Mouse (Mus musculus): ENCODE measurements around the gene Rps6kb1. TPM values are rescaled to one million over a fixed set of nuclear protein-coding genes. Genes with fewer than 3 reads are reported as not detected.

The Rps6kb1 gene
- polyA plus RNA-seq, 1 experiment from 2014 or later: 37.9 TPM

- no peak overlapping the region for H3K4me3 ChIP-seq (ENCODE audit: low read depth, low read length)
- TF ChIP-seq CTCF (IDR thresholded peaks at IDR 0.05; ENCODE audit: low read depth): no peak
- H3K9ac ChIP-seq (ENCODE audit: low read depth, low read length): no peak overlapping the region
- no peaks in the 10 kb centered on the region for H3K4me1 ChIP-seq (replicated peaks; ENCODE audit: control insufficient read depth, insufficient read depth, low read length)
- no peaks in the 10 kb centered on the region for H3K27me3 ChIP-seq (replicated peaks; ENCODE audit: control insufficient read depth, insufficient read depth, low read length)
- no peak overlapping the region for H3K27ac ChIP-seq (ENCODE audit: low read depth, low read length)
- peaks cover 48% of the 10 kb centered on the region for H3K36me3 ChIP-seq (ENCODE audit: control insufficient read depth, insufficient read depth)
- 96% methylated on average over 1 of the region's 1 CpGs for WGBS
- H3K4me2 ChIP-seq (replicated peaks; ENCODE audit: low read depth): no peak overlapping the region
- no peaks in the 10 kb centered on the region for H3K9me3 ChIP-seq (ENCODE audit: control insufficient read depth)
- no peak for ATAC-seq
Observed at GRCm38 (mm10) chr11:86497356-86497755, 47.2 kb downstream of the Rps6kb1 start.

GRCm38 (mm10) chr11:86490782-86491181 lies 53.8 kb downstream of the Rps6kb1 start:
- no peak for ATAC-seq
- Histone ChIP-seq H3K4me2 (replicated peaks; ENCODE audit: low read depth) (no peak overlapping the region), H3K4me1 (replicated peaks; ENCODE audit: control insufficient read depth, insufficient read depth, low read length) (peaks cover 2% of the 10 kb centered on the region; the same call in 1 of the 2 replicates), H3K9ac (ENCODE audit: low read depth, low read length) (no peak overlapping the region), H3K27me3 (replicated peaks; ENCODE audit: control insufficient read depth, insufficient read depth, low read length) (no peaks in the 10 kb centered on the region), H3K27ac (ENCODE audit: low read depth, low read length) (no peak overlapping the region), H3K4me3 (ENCODE audit: low read depth, low read length) (no peak overlapping the region), H3K9me3 (ENCODE audit: control insufficient read depth) (no peaks in the 10 kb centered on the region), H3K36me3 (ENCODE audit: control insufficient read depth, insufficient read depth) (peaks cover 39% of the 10 kb centered on the region)
- TF ChIP-seq CTCF (IDR thresholded peaks at IDR 0.05; ENCODE audit: low read depth): no peak
- 98% methylated on average over 1 of the region's 1 CpGs for WGBS

DNA sequence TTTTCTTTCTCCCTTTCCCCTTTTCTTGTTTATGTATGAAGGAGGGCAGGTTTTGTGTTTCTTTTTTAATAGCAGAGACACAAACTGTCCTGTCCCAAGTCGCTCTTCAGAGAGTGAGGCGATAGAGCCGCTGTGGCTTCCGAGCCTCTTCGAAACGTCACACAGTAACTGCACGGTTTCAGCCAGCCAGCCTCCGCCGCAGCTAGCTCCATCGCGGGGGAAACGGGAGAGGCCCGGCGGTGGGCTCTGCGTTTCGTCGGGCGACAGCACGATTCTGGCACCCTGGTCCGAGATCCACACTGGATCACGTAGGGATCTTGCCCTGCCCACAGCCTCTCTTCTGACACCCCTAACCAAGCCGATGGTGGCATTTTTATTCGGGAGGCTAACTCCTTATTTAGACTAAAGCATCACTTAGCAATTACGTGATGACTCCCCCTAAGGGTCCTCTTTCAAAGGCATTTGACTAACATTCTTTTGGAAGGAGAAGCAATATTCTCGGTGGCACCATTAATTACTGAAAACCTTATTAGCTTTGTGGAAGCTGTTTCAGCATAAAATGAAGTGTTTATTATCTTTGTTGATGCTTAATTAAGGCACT lies 59.6 kb downstream of the Rps6kb1 start:
- ATAC-seq: peak; percentile 13; the same call in 1 of the 2 replicates
- peak overlapping the region; percentile 78 for H3K4me3 ChIP-seq (ENCODE audit: low read depth, low read length)
- no peak for TF ChIP-seq CTCF (IDR thresholded peaks at IDR 0.05; ENCODE audit: low read depth)
- WGBS: 0% methylated on average over 25 of the region's 25 CpGs
- peaks cover 7% of the 10 kb centered on the region for H3K36me3 ChIP-seq (ENCODE audit: control insufficient read depth, insufficient read depth)
- H3K4me1 ChIP-seq (replicated peaks; ENCODE audit: control insufficient read depth, insufficient read depth, low read length): peaks cover 5% of the 10 kb centered on the region; the same call in 1 of the 2 replicates
- H3K9me3 ChIP-seq (ENCODE audit: control insufficient read depth): no peaks in the 10 kb centered on the region
- peak overlapping the region; percentile 80 for H3K9ac ChIP-seq (ENCODE audit: low read depth, low read length)
- peak overlapping the region; percentile 81 for H3K4me2 ChIP-seq (replicated peaks; ENCODE audit: low read depth)
- H3K27me3 ChIP-seq (replicated peaks; ENCODE audit: control insufficient read depth, insufficient read depth, low read length): no peaks in the 10 kb centered on the region
- peak overlapping the region; percentile 88 for H3K27ac ChIP-seq (ENCODE audit: low read depth, low read length)

GRCm38 (mm10) chr11:86484101-86484868 lies 60.3 kb downstream of the Rps6kb1 start, which contains the start of gene Rnft1:
Gene Rnft1, plus strand, starts transcription at chr11:86484657.
- Histone ChIP-seq H3K9me3 (ENCODE audit: control insufficient read depth) (no peaks in the 10 kb centered on the region), H3K27me3 (replicated peaks; ENCODE audit: control insufficient read depth, insufficient read depth, low read length) (no peaks in the 10 kb centered on the region), H3K4me1 (replicated peaks; ENCODE audit: control insufficient read depth, insufficient read depth, low read length) (peaks cover 5% of the 10 kb centered on the region; the same call in 1 of the 2 replicates), H3K4me3 (ENCODE audit: low read depth, low read length) (peak within 1 kb of the TSS; percentile 78), H3K36me3 (ENCODE audit: control insufficient read depth, insufficient read depth) (0 out of 2 replicates have a peak, but pooled peaks cover under 1% of the 10 kb centered on the region), H3K27ac (ENCODE audit: low read depth, low read length) (peak within 1 kb of the TSS; percentile 88), H3K4me2 (replicated peaks; ENCODE audit: low read depth) (peak within 1 kb of the TSS; percentile 81), H3K9ac (ENCODE audit: low read depth, low read length) (peak within 1 kb of the TSS; percentile 80)
- WGBS: under 1% methylated on average over 66 of the region's 68 CpGs
- TF ChIP-seq CTCF (IDR thresholded peaks at IDR 0.05; ENCODE audit: low read depth): peak; percentile 56
- ATAC-seq: peak; percentile 98

DNA sequence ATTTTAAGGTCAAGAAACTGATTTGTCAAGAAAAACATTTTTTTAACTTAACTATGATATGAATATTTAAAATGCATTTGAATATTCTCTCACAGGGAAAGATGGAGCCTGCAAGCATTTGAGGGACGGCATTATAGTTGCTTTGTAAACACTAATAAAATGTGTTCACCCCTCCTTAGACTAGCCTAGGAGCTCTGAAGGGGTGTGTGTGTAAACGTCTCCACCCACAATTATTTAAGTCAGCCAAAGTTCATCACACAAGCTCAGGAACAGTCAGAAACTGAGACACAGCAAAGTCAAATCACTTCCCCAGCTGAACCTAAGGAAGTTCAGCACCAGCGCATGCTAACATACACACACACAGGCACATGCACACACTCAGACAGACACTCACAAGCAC lies 71.0 kb downstream of the Rps6kb1 start:
- H3K9ac ChIP-seq (ENCODE audit: low read depth, low read length): no peak overlapping the region
- H3K9me3 ChIP-seq (ENCODE audit: control insufficient read depth): no peaks in the 10 kb centered on the region
- WGBS: 10% methylated on average over 3 of the region's 3 CpGs
- TF ChIP-seq CTCF (IDR thresholded peaks at IDR 0.05; ENCODE audit: low read depth): no peak
- no peaks in the 10 kb centered on the region for H3K27me3 ChIP-seq (replicated peaks; ENCODE audit: control insufficient read depth, insufficient read depth, low read length)
- H3K36me3 ChIP-seq (ENCODE audit: control insufficient read depth, insufficient read depth): no peaks in the 10 kb centered on the region
- 0 out of 2 replicates have a peak, but pooled peaks cover 3% of the 10 kb centered on the region for H3K4me1 ChIP-seq (replicated peaks; ENCODE audit: control insufficient read depth, insufficient read depth, low read length)
- ATAC-seq: peak; percentile 56
- no peak overlapping the region for H3K27ac ChIP-seq (ENCODE audit: low read depth, low read length)
- H3K4me2 ChIP-seq (replicated peaks; ENCODE audit: low read depth): peak overlapping the region; percentile 57
- peak overlapping the region; percentile 27; the same call in 1 of the 2 replicates for H3K4me3 ChIP-seq (ENCODE audit: low read depth, low read length)

GRCm38 (mm10) chr11:86472771-86473171 lies 71.8 kb downstream of the Rps6kb1 start:
- Histone ChIP-seq H3K4me1 (replicated peaks; ENCODE audit: control insufficient read depth, insufficient read depth, low read length) (0 out of 2 replicates have a peak, but pooled peaks cover 3% of the 10 kb centered on the region), H3K9ac (ENCODE audit: low read depth, low read length) (0 out of 2 replicates have a peak overlapping the region, but pooled peaks have one; percentile 17), H3K27ac (ENCODE audit: low read depth, low read length) (no peak overlapping the region), H3K4me2 (replicated peaks; ENCODE audit: low read depth) (peak overlapping the region; percentile 57), H3K27me3 (replicated peaks; ENCODE audit: control insufficient read depth, insufficient read depth, low read length) (no peaks in the 10 kb centered on the region), H3K9me3 (ENCODE audit: control insufficient read depth) (no peaks in the 10 kb centered on the region), H3K36me3 (ENCODE audit: control insufficient read depth, insufficient read depth) (no peaks in the 10 kb centered on the region), H3K4me3 (ENCODE audit: low read depth, low read length) (peak overlapping the region; percentile 27)
- 8% methylated on average over 7 of the region's 7 CpGs for WGBS
- no peak for TF ChIP-seq CTCF (IDR thresholded peaks at IDR 0.05; ENCODE audit: low read depth)
- ATAC-seq: no peak
